Mouse (Mus musculus): ENCODE measurements around the gene Mrpl22. TPM values are rescaled to one million over a fixed set of nuclear protein-coding genes. Genes with fewer than 3 reads are reported as not detected.
"Not testable (repeated sequence)": the region's sequence is repeated elsewhere in the genome, so short reads cannot be mapped to it uniquely, and the experiment has no call there.

Gene Mrpl22
- polyA plus RNA-seq, 1 experiment from 2014 or later = 138 TPM

DNA sequence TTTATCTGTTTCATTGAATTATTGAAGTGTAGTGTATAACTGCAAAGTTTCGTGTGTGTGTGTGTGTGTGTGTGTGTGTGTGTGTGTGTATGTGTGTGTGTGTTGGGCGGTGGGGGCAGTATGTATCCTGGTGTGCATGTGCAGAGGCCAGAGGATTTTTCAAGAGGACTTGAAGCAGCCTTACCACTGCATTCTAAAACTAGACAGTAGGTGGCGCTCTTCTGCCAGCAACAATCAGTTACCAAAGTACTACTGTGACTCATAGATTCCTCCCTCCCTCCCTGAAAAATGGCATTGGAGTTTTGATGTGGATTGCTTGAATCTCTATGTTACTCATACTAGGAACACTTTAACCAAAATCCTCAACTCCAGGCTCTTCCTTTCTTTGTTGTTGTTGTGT, 8.1 kb downstream of the Mrpl22 start:
- no peak overlapping the region for H3K9ac ChIP-seq (replicated peaks; ENCODE audit: low read length)
- H3K9me3 ChIP-seq (ENCODE audit: low read length) = no peaks in the 10 kb centered on the region
- peaks cover 30% of the 10 kb centered on the region for H3K36me3 ChIP-seq (ENCODE audit: insufficient read depth, low read length)
- no peak overlapping the region for H3K4me3 ChIP-seq (ENCODE audit: low read length)
- no peak overlapping the region for H3K27ac ChIP-seq (ENCODE audit: low read length)
- H3K4me2 ChIP-seq (replicated peaks; ENCODE audit: low read depth, low read length) = no peak overlapping the region
- peak; percentile 57; the same call in 1 of the 2 replicates for ATAC-seq (ENCODE audit: low FRiP score, low TSS enrichment)
- no peaks in the 10 kb centered on the region for H3K27me3 ChIP-seq (ENCODE audit: insufficient read depth, low read length)
- H3K4me1 ChIP-seq (ENCODE audit: insufficient read depth, low read length) = no peaks in the 10 kb centered on the region
- 36% methylated on average over 3 of the region's 3 CpGs for WGBS

DNA sequence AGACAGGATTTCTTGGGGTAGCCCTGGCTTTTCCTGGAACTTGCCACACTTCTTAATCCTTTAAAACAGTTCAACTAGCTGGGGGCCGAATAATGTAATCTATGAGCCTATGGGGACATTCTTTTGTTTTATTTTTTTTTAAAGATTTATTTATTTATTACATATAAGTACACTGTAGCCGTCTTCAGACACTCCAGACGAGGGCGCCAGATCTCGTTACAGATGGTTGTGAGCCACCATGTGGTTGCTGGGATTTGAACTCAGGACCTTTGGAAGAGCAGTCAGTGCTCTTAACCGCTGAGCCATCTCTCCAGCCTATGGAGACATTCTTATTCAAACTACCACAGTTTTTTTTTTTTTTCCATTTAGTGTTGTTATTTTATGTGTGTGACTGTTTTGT, 8.5 kb downstream of the Mrpl22 start:
- not testable (repeated sequence) for H3K27ac ChIP-seq (ENCODE audit: low read length); H3K4me3 ChIP-seq (ENCODE audit: low read length); H3K27me3 ChIP-seq (ENCODE audit: insufficient read depth, low read length); ATAC-seq (ENCODE audit: low FRiP score, low TSS enrichment); H3K4me1 ChIP-seq (ENCODE audit: insufficient read depth, low read length); H3K4me2 ChIP-seq (replicated peaks; ENCODE audit: low read depth, low read length); H3K9me3 ChIP-seq (ENCODE audit: low read length); H3K9ac ChIP-seq (replicated peaks; ENCODE audit: low read length)
- H3K36me3 ChIP-seq (ENCODE audit: insufficient read depth, low read length) = peaks cover 26% of the 10 kb centered on the region
- WGBS = 96% methylated on average over 6 of the region's 6 CpGs

DNA sequence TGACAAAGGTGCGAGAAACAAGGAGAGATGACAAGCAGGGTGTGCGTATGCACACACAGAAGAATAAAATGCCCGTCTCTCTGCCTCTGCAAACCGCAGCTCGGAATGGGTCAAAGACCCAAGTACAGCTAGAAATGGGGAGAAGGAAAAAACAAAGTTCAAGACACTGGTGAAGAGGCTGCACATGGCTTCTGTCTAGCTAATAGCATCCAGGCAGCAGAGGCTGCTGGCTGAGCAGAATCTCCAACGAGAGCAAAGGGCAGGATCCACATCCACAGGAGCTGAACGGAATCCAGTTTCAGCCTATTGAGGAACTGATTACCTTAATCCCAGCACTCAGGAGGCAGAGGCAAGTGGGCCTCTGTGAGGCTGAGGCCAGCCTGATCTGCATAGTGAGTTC, 9.3 kb downstream of the Mrpl22 start:
- Histone ChIP-seq H3K36me3 (ENCODE audit: insufficient read depth, low read length) (peaks cover 19% of the 10 kb centered on the region), H3K27me3 (ENCODE audit: insufficient read depth, low read length) (no peaks in the 10 kb centered on the region), H3K27ac (ENCODE audit: low read length) (no peak overlapping the region), H3K4me2 (replicated peaks; ENCODE audit: low read depth, low read length) (no peak overlapping the region), H3K9ac (replicated peaks; ENCODE audit: low read length) (no peak overlapping the region), H3K4me3 (ENCODE audit: low read length) (no peak overlapping the region), H3K4me1 (ENCODE audit: insufficient read depth, low read length) (no peaks in the 10 kb centered on the region), H3K9me3 (ENCODE audit: low read length) (no peaks in the 10 kb centered on the region)
- WGBS = 84% methylated on average over 7 of the region's 7 CpGs
- ATAC-seq (ENCODE audit: low FRiP score, low TSS enrichment) = no peak

DNA sequence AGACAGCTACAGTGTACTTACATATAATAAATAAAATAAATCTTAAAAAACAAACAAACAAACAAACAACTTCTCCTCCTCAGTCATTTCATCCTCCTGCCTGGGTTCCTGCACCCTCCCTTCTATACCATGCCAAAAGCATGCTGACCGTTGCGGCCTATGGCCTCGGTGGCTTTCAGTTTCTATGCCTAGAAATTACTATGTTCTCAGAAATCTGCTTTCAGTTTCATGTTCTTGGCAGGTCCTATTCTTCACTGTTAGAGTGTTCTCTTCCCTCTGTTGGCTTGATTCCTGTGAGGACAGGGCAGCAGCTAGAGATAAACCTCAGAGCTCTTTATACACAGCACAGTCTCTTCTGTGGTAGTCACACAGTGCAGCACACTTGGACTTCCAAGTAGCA, 12.1 kb downstream of the Mrpl22 start:
- no peak overlapping the region for H3K4me3 ChIP-seq (ENCODE audit: low read length)
- H3K27me3 ChIP-seq (ENCODE audit: insufficient read depth, low read length) = no peaks in the 10 kb centered on the region
- no peaks in the 10 kb centered on the region for H3K4me1 ChIP-seq (ENCODE audit: insufficient read depth, low read length)
- H3K27ac ChIP-seq (ENCODE audit: low read length) = no peak overlapping the region
- no peak overlapping the region for H3K4me2 ChIP-seq (replicated peaks; ENCODE audit: low read depth, low read length)
- H3K9ac ChIP-seq (replicated peaks; ENCODE audit: low read length) = no peak overlapping the region
- H3K9me3 ChIP-seq (ENCODE audit: low read length) = no peaks in the 10 kb centered on the region
- no peak for ATAC-seq (ENCODE audit: low FRiP score, low TSS enrichment)
- 0 out of 2 replicates have a peak, but pooled peaks cover 3% of the 10 kb centered on the region for H3K36me3 ChIP-seq (ENCODE audit: insufficient read depth, low read length)
- WGBS = 90% methylated on average over 3 of the region's 3 CpGs

DNA sequence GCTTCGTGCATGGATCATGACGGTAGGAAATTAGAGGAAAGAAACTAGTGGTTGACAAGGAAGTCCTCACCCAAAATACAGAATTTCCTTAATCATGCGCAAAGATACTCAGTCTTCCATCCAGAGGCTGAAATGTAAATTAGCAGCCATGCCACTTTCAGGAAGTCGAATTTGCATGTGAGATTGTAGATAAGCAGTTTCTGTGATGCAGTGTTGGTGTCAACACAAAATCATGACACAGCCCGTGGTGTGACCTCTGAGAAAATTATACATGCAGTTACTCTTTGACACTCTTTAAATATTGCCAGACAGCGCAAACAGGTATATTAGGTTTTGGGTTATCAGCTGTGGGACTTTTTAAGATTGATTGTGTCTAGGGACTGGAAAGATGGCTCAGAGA, 18.2 kb downstream of the Mrpl22 start:
- H3K4me1 ChIP-seq (ENCODE audit: insufficient read depth, low read length) = peaks cover 6% of the 10 kb centered on the region
- ATAC-seq (ENCODE audit: low FRiP score, low TSS enrichment) = no peak
- no peaks in the 10 kb centered on the region for H3K27me3 ChIP-seq (ENCODE audit: insufficient read depth, low read length)
- no peak overlapping the region for H3K4me3 ChIP-seq (ENCODE audit: low read length)
- H3K9ac ChIP-seq (replicated peaks; ENCODE audit: low read length) = no peak overlapping the region
- WGBS = 88% methylated on average over 6 of the region's 6 CpGs
- no peak overlapping the region for H3K4me2 ChIP-seq (replicated peaks; ENCODE audit: low read depth, low read length)
- no peaks in the 10 kb centered on the region for H3K36me3 ChIP-seq (ENCODE audit: insufficient read depth, low read length)
- H3K9me3 ChIP-seq (ENCODE audit: low read length) = no peaks in the 10 kb centered on the region; the same call in 1 of the 2 replicates
- no peak overlapping the region for H3K27ac ChIP-seq (ENCODE audit: low read length)

DNA sequence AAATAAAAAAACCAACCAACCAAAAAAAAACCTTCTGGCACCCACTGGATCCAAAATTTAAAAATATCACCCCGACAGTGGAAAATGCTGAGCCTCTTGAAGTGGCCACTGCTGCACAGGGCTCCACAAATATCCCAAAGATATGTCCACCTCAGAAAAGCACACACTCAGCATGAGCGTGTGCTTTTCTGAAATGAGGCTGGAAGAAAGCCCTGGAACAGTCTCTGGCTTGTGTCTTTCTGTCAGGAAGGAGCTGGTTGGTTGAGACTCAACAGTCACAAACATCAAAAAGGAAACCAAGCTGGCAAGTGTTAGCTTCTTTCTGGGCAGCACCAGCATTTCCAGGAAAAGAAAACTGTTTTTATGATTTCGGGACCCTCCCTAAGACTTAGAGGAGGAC, 21.9 kb downstream of the Mrpl22 start:
- Histone ChIP-seq H3K9me3 (ENCODE audit: low read length) (no peaks in the 10 kb centered on the region; the same call in 1 of the 2 replicates), H3K9ac (replicated peaks; ENCODE audit: low read length) (no peak overlapping the region), H3K27ac (ENCODE audit: low read length) (no peak overlapping the region; the same call in 1 of the 2 replicates), H3K27me3 (ENCODE audit: insufficient read depth, low read length) (no peaks in the 10 kb centered on the region), H3K4me3 (ENCODE audit: low read length) (no peak overlapping the region), H3K36me3 (ENCODE audit: insufficient read depth, low read length) (no peaks in the 10 kb centered on the region), H3K4me1 (ENCODE audit: insufficient read depth, low read length) (peaks cover 12% of the 10 kb centered on the region), H3K4me2 (replicated peaks; ENCODE audit: low read depth, low read length) (no peak overlapping the region)
- ATAC-seq (ENCODE audit: low FRiP score, low TSS enrichment) = no peak
- 73% methylated on average over 3 of the region's 3 CpGs for WGBS

DNA sequence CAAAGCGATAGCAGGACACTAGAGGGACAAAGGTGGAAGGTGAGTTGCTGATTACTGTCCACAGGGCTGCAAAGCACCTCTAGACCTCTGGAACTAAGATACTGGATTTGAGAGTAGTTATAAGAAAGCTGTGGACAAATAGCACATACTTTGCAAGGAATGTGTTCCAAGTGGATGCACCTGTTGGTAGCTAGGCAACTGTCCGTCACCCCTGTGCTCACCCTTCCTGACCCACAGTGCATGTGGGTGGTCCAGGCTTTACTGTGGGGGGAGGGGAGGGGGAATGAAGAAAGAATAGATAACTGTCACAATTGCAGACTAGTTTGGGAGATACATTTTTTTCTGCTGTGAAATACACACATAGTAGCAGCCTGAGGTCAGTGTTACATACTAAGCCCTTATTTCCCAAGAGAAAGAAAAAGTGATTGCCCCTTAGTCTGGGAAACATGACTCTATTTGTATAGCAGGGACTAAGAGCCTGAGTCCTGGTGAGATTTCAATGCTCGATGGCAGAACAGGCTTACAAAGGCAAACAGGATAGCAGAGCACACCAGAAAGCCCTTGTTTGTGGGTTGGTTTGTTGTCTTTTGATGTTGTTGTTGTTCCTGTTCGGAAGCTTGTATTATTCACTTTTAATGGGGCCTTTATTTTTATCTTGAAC, 22.5 kb downstream of the Mrpl22 start:
- no peaks in the 10 kb centered on the region; the same call in 1 of the 2 replicates for H3K9me3 ChIP-seq (ENCODE audit: low read length)
- H3K4me2 ChIP-seq (replicated peaks; ENCODE audit: low read depth, low read length) = no peak overlapping the region
- H3K36me3 ChIP-seq (ENCODE audit: insufficient read depth, low read length) = no peaks in the 10 kb centered on the region
- 0 out of 2 replicates have a peak, but pooled peaks have one; percentile 69 for ATAC-seq (ENCODE audit: low FRiP score, low TSS enrichment)
- 0 out of 2 replicates have a peak overlapping the region, but pooled peaks have one; percentile 26 for H3K27ac ChIP-seq (ENCODE audit: low read length)
- no peaks in the 10 kb centered on the region for H3K27me3 ChIP-seq (ENCODE audit: insufficient read depth, low read length)
- H3K9ac ChIP-seq (replicated peaks; ENCODE audit: low read length) = no peak overlapping the region
- H3K4me3 ChIP-seq (ENCODE audit: low read length) = no peak overlapping the region
- H3K4me1 ChIP-seq (ENCODE audit: insufficient read depth, low read length) = peaks cover 12% of the 10 kb centered on the region
- 46% methylated on average over 4 of the region's 4 CpGs for WGBS

DNA sequence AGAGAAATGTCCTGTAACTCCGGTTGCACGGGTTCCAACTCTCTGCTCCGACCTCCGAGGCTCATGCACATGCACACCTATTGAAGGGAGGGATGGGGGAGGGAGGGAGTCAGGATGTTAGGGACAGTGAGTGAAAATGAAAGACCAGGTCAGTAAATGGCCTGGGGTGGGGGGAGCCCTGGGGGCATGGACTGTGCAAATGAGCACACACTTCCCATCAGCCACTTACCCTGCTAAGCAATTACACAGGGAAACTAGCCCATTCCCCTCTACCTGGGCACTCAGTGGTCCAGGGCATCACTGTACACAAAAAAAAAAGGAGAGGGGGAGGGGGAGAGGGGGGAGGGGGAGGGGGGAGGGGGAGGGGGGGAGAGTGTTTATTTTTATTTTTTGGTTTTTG, 27.2 kb downstream of the Mrpl22 start:
- H3K4me2 ChIP-seq (replicated peaks; ENCODE audit: low read depth, low read length) = peak overlapping the region; percentile 78
- H3K9ac ChIP-seq (replicated peaks; ENCODE audit: low read length) = no peak overlapping the region
- H3K9me3 ChIP-seq (ENCODE audit: low read length) = no peaks in the 10 kb centered on the region
- H3K36me3 ChIP-seq (ENCODE audit: insufficient read depth, low read length) = no peaks in the 10 kb centered on the region
- no peak overlapping the region for H3K27ac ChIP-seq (ENCODE audit: low read length)
- H3K4me3 ChIP-seq (ENCODE audit: low read length) = peak overlapping the region; percentile 73
- 77% methylated on average over 4 of the region's 4 CpGs for WGBS
- ATAC-seq (ENCODE audit: low FRiP score, low TSS enrichment) = no peak
- H3K27me3 ChIP-seq (ENCODE audit: insufficient read depth, low read length) = no peaks in the 10 kb centered on the region
- H3K4me1 ChIP-seq (ENCODE audit: insufficient read depth, low read length) = peaks cover 12% of the 10 kb centered on the region

DNA sequence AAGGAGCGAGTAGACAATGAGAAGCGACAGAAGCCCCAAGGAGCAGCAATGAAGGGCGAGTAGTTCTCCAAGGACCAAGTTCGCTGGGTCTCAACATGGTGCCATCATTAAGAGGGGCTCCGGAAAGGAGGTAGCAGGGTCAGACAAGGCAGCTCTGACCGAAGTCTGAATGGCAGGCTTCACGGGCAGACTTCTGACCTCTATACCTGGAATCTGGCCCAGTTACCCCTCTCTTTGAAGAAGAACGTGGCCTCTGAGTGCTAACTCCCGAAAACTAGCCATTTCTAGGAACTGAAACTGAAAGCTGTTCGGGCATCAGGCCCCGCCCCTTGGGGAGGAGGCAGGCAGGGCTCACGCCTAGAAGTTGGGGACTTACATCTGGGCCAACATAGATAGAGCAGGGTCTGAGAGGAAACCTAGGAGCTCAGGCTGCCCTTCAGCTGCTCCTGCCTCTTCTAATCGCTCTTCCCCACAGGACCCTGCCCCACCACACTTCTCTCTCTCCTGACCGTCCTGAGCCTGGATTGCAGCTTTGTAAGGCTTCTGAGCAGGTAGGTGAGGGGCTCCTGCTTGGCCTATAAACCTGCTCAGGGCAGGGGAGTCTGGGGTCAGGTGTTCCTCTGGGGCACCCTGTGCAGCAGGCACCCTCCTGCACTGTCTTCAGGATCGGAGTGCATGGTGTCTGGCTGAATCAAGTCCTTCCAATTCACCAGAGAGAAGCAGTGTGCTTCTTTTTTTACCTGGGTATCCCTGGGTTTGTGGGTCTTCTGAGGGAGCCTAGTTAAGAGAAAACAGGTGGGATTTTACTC, 28.0 kb downstream of the Mrpl22 start, which contains the start of the genes Igtp and Irgm2:
Gene Igtp (plus strand): TSS at position 328 of the 809 bp plus-strand sequence.
Gene Irgm2 (plus strand): TSS at position 390 of the 809 bp plus-strand sequence.
- H3K4me3 ChIP-seq (ENCODE audit: low read length) = peak within 1 kb of the TSS; percentile 73

DNA sequence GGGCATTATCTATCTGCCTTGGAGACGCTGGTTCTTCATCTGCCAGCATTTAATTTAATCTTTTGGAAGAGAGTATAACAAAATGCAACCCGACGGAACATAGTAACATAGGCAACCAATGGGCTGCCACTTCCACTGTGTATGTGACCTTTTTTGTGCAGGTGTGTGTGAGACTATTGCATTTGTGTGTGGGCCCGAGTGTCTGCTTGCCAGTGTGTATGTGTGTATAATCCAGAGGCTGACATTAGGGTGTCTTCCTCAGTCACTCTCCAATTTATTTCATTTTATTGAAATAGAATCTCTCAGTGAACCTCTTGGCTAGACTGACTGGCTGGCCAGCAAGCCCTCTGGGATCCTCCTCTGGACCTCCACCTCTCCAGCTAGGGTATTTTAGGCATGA, 28.8 kb downstream of the Mrpl22 start:
- Histone ChIP-seq H3K27ac (ENCODE audit: low read length) (no peak overlapping the region), H3K36me3 (ENCODE audit: insufficient read depth, low read length) (no peaks in the 10 kb centered on the region), H3K9ac (replicated peaks; ENCODE audit: low read length) (no peak overlapping the region), H3K4me2 (replicated peaks; ENCODE audit: low read depth, low read length) (no peak overlapping the region), H3K4me3 (ENCODE audit: low read length) (no peak overlapping the region), H3K27me3 (ENCODE audit: insufficient read depth, low read length) (no peaks in the 10 kb centered on the region), H3K9me3 (ENCODE audit: low read length) (no peaks in the 10 kb centered on the region), H3K4me1 (ENCODE audit: insufficient read depth, low read length) (peaks cover 3% of the 10 kb centered on the region; the same call in 1 of the 2 replicates)
- WGBS = 92% methylated on average over 4 of the region's 4 CpGs
- no peak for ATAC-seq (ENCODE audit: low FRiP score, low TSS enrichment)

More for the DNA sequence above, 28.0 kb downstream of the Mrpl22 start, which contains the start of the genes Igtp and Irgm2:
- not testable (repeated sequence) for H3K9me3 ChIP-seq (ENCODE audit: low read length); H3K4me1 ChIP-seq (ENCODE audit: insufficient read depth, low read length); H3K36me3 ChIP-seq (ENCODE audit: insufficient read depth, low read length); H3K27me3 ChIP-seq (ENCODE audit: insufficient read depth, low read length)
- H3K27ac ChIP-seq (ENCODE audit: low read length) = peak within 1 kb of the TSS; percentile 71
- peak; percentile 89 for ATAC-seq (ENCODE audit: low FRiP score, low TSS enrichment)
- peak within 1 kb of the TSS; percentile 76 for H3K9ac ChIP-seq (replicated peaks; ENCODE audit: low read length)
- WGBS = 6% methylated on average over 14 of the region's 15 CpGs
- H3K4me2 ChIP-seq (replicated peaks; ENCODE audit: low read depth, low read length) = peak within 1 kb of the TSS; percentile 78

All from kidney, embryonic 16.5 days (tissue).